Mouse (Mus musculus) hematopoietic stem cell, adult 5-6 weeks (primary cell): Measurements from ENCODE around the gene Cfap43. TPM values are rescaled to one million over a fixed set of nuclear protein-coding genes. Genes with fewer than 3 reads are reported as not detected.
A peak's percentile ranks its signal among the peaks of the same experiment; 100 is the strongest.

Experiments used
- ATAC-seq, 2 experiments: fragments of 125-278 bp in 1 of 2; replicated peaks in 1 of 2; 2 replicates each; pipeline ENCODE4 v1.8.0; 2016 to 2017; ENCODE audit warnings: inconsistent platforms in 2 of 2, mild to moderate bottlenecking in 2 of 2, moderate number of reproducible peaks in 2 of 2, low read depth in 1 of 2, moderate TSS enrichment in 1 of 2; ENCODE audit not compliant: low FRiP score in 2 of 2, poor library complexity in 2 of 2, severe bottlenecking in 2 of 2, insufficient read depth in 1 of 2, low TSS enrichment in 1 of 2
- total RNA-seq: library from RNA; stranded (forward); fragments of 172-1452, 232-1000 nt; gene quantifications from 2 replicates; pipeline ENCODE4 v1.2.3, GENCODE M21; 2017

The Cfap43 gene
- total RNA-seq, 1 experiment from 2014 or later, result 0.10 TPM

- peak; percentile 14 to 40; a peak in 2 of 4 replicates for ATAC-seq
Observed at GRCm38 (mm10) chr19:47898472-47899079, 20.5 kb downstream of the Cfap43 start.

- no peak for ATAC-seq
Observed at GRCm38 (mm10) chr19:47893092-47893491, 26.0 kb downstream of the Cfap43 start.

- ATAC-seq, result no peak
Observed at GRCm38 (mm10) chr19:47891562-47892312, 27.4 kb downstream of the Cfap43 start.

- ATAC-seq, result peak; percentile 16 to 52
Observed at GRCm38 (mm10) chr19:47890489-47891130, 28.5 kb downstream of the Cfap43 start.

GRCm38 (mm10) chr19:47888037-47888436, 31.1 kb downstream of the Cfap43 start:
- no peak for ATAC-seq

GRCm38 (mm10) chr19:47887417-47887816, 31.7 kb downstream of the Cfap43 start:
- ATAC-seq, result peak; percentile 74 to 83

GRCm38 (mm10) chr19:47886617-47887016, 32.5 kb downstream of the Cfap43 start:
- no peak for ATAC-seq

- ATAC-seq, result no peak
Observed at GRCm38 (mm10) chr19:47885886-47886285, 33.2 kb downstream of the Cfap43 start.

GRCm38 (mm10) chr19:47885191-47885743, 33.8 kb downstream of the Cfap43 start:
- no peak for ATAC-seq

- no peak for ATAC-seq
Observed at GRCm38 (mm10) chr19:47884296-47885085, 34.6 kb downstream of the Cfap43 start.

- ATAC-seq, result no peak
Observed at GRCm38 (mm10) chr19:47882882-47883254, 36.2 kb downstream of the Cfap43 start.

GRCm38 (mm10) chr19:47882151-47882881, 36.8 kb downstream of the Cfap43 start:
- ATAC-seq, result peak; percentile 75 to 82; a peak in 3 of 4 replicates

GRCm38 (mm10) chr19:47881538-47881937, 37.5 kb downstream of the Cfap43 start:
- no peak for ATAC-seq

GRCm38 (mm10) chr19:47876252-47876651, 42.8 kb downstream of the Cfap43 start:
- ATAC-seq, result no peak

- ATAC-seq, result no peak
Observed at GRCm38 (mm10) chr19:47871515-47871914, 47.6 kb downstream of the Cfap43 start.

GRCm38 (mm10) chr19:47870102-47870666, 48.9 kb downstream of the Cfap43 start:
- no peak for ATAC-seq
